Mouse (Mus musculus) left cerebral cortex, adult 2 months (tissue): ENCODE results near the gene Fam83f. TPM values are rescaled to one million over a fixed set of nuclear protein-coding genes. Genes with fewer than 3 reads are reported as not detected.

ENCODE experiments used
- DNase-seq, 2 experiments: peaks; one replicate each; pipeline ENCODE4 v3.0.0; 2021 to 2022; ENCODE audit warnings: low spot score in 2 of 2, mixed read lengths in 1 of 2; ENCODE audit errors: extremely low spot score in 1 of 2
- H3K27ac ChIP-seq: fragments of 200-600 bp; 2 replicates; pipeline ENCODE4 v1.8.1; 2022
- H3K4me3 ChIP-seq: fragments of 200-600 bp; 2 replicates; pipeline ENCODE4 v1.8.1; 2022
- CTCF ChIP-seq: fragments of 200-600 bp; IDR thresholded peaks from 2 replicates; pipeline ENCODE4 v1.8.1; 2022; ENCODE audit warnings: antibody characterized with exemption, mild to moderate bottlenecking, moderate library complexity
- intact Hi-C: fragments of 180-260 bp; cut with DNase I; formaldehyde crosslinking; loops from one replicate; pipeline ENCODE4 v1.15.1; 2025
- total RNA-seq, 2 experiments: library from RNA; stranded (reverse); gene quantifications; 2 replicates each; pipeline ENCODE4 v1.2.3; 2021

Fam83f gene
- total RNA-seq, 2 experiments from 2014 or later = 0.26 to 0.54 TPM

DNA sequence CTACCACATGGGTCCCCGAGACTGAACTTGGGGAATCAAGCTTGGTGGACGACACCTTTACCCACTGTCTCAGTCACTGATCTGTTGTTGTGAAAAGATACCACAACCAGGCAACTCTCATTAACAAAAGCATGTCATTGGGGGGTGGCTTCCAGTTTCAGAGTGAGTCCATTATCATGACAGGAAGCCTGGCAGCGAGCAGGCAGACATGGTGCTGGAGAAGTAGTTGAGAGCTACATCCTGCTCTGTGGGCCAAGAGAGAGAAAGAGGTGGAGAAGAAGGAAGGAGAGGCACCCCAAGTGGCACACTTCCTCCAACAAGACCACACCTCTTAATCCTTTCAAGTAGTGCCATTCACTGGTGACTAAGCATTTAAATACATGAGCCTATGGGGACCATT lies 31.8 kb upstream of the Fam83f start:
- no peak for DNase-seq
- intact Hi-C loops = no loop called here
- TF ChIP-seq CTCF = no peak
- Histone ChIP-seq H3K27ac (no peak overlapping the region), H3K4me3 (no peak overlapping the region)

DNA sequence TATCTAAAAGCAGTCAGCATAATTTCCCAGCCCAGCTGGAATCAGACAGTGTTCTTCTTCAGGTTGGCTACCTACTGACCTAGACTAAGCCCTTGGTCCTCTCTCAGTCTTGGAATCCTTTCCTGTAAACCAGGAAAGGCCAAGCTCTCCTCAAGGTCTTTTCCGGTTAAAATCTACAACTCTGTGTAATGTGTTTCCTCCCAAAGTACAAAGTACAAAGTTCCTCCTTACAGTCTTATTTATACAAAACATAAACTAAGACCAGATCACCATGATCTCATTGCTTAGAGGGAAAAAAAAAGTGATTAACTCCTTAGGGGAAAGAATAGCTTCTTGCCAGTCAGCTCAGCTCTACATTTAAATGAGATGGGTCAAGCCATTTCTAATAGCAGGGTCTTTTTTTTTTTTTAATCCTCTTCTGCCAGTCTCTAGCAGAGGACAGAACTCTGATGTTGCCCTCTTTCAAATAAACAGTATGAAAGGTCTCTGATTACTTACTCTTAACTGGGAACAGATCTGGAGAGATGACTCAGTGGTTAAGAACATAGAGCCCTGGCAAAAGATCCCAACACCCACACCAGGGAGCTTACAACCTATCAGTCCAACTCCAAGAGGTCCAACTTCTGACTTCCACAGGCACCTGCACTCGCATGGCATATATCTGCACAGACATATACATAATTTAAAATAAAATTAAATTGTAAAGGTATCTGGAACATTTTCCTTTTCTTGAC lies 29.8 kb upstream of the Fam83f start:
- no peak overlapping the region for H3K4me3 ChIP-seq
- no peak for TF ChIP-seq CTCF
- intact Hi-C loops = no loop called here
- DNase-seq = no peak
- H3K27ac ChIP-seq = no peak overlapping the region

DNA sequence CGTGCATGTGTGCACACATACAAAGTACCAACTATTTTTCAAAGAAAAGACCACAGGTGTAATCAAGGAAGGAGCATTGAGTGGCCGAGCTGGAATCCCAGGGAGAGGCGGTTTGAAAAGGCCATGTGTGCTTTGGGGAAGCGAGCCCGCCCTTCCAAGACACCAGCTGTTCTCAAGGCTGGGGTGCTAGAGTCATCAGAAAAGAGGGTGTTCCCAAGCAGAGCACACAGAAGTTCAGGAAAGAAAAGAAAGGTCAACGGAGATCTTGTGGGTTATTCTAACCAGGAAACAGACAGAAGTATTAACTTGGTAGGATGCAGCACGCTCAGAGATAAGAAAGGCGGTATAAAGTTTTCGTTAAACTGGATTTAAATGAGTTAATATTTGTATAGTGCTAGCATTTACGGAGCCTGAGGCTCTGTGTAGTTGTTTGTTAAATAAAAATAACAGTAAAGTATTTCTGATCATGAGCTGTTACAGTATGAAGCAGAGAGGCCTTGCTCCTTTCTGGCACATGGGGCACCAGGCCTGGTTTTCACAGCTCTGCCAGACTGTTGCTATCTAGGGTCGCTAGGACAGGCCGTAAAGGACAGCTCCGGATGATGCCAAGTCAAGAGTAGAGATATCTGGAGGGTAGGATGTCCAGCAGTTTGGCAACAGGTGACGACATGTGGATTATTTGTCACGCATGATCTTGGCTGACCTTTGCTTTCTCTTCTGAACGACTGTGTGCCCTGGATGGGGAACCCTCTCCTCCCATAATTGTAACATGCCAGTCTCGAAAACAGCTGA lies 26.4 kb upstream of the Fam83f start:
- no peak overlapping the region for H3K27ac ChIP-seq
- no peak for DNase-seq
- intact Hi-C loops = no loop called here
- no peak overlapping the region for H3K4me3 ChIP-seq
- no peak for TF ChIP-seq CTCF

GRCm38 (mm10) chr15:80648977-80649606 lies 22.6 kb upstream of the Fam83f start:
- 0 out of 2 replicates have a peak overlapping the region, but pooled peaks have one; percentile 38 for H3K27ac ChIP-seq
- no peak for DNase-seq
- intact Hi-C loops = no loop called here
- H3K4me3 ChIP-seq = no peak overlapping the region
- TF ChIP-seq CTCF = peak; percentile 50

- intact Hi-C loops = no loop called here
- TF ChIP-seq CTCF = no peak
- H3K4me3 ChIP-seq = no peak overlapping the region
- H3K27ac ChIP-seq = no peak overlapping the region
- no peak for DNase-seq
Observed at GRCm38 (mm10) chr15:80650412-80650811, 21.2 kb upstream of the Fam83f start.

DNA sequence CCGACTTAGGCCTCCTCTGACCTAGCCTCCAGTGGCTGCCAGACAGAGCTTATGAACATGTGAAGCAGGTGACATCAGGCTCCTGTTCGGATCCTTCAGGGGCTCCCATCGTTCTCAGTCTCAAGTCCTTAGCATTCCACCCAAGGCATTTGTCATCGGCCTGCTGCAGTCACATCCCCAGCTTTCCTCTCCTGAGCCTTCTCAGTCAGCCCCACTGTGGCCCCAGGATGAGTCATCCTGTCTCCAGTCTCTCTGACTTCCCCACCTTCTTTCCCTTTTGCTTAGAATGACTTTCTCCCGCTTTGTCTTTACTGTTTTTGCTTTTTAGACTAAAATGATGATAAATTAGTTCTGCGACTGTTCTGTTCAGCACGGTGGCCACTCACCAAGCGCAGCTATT lies 17.8 kb upstream of the Fam83f start:
- Histone ChIP-seq H3K4me3 (no peak overlapping the region), H3K27ac (no peak overlapping the region)
- no peak for DNase-seq
- TF ChIP-seq CTCF = no peak
- intact Hi-C loops = no loop called here

DNA sequence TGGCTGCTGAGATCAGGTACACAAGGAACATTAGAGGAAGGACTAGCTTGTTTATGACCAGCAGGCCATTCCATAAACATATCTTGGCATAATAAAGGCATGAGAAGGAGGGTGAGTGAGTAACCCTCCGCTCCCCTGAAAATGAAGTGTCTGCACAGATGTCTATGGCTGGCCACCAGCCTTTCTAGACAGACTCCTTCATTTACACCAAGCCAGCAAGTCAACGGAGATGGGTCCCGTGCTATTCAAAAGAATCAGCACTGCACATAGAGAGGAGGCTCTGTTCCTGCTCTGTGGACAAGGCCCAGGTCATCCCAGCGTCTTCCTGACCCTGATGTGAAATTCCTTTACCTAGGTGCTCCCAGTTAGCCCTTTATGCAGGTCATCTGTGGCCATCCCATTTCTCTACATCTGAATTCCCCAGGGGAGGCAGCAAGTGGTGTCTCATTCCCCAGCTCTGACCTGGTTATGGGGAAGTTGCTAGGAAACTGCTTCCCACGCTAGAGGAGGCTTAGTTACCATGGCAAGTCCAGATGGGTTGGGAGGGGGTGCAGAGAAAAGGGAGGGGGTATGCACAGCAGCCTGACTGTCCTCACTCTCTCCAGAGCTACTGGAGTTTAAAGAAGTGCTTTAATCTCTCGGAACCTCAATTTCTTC lies 12.7 kb upstream of the Fam83f start:
- intact Hi-C loops = no loop called here
- Histone ChIP-seq H3K27ac (peak overlapping the region; percentile 83), H3K4me3 (no peak overlapping the region)
- no peak for TF ChIP-seq CTCF
- peak; percentile 51 to 61 for DNase-seq

GRCm38 (mm10) chr15:80660963-80661362 lies 10.7 kb upstream of the Fam83f start:
- DNase-seq = no peak
- TF ChIP-seq CTCF = no peak
- intact Hi-C loops = no loop called here
- Histone ChIP-seq H3K4me3 (no peak overlapping the region), H3K27ac (peak overlapping the region; percentile 40; the same call in 1 of the 2 replicates)

DNA sequence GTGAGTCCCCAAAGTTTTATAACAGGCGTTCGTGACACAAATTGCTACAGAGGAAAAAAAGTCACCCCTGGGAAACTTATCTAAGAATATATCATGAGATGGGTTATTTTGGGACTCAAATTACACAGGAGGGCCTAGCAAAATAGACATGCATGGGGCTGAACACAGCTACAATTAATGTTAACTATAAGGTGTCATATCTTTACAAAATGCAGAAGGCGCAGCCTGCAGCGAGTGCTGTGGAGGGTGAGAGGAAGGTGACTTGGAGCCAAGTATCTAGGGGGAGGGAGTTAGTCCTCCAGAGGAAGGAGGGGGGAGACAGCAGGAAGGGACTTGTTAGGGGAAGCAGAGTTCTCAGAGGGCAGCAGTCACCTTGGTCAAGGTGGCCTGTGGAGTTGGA lies 7.2 kb upstream of the Fam83f start:
- intact Hi-C loops = no loop called here
- no peak for DNase-seq
- no peak for TF ChIP-seq CTCF
- no peak overlapping the region for H3K4me3 ChIP-seq
- no peak overlapping the region for H3K27ac ChIP-seq

DNA sequence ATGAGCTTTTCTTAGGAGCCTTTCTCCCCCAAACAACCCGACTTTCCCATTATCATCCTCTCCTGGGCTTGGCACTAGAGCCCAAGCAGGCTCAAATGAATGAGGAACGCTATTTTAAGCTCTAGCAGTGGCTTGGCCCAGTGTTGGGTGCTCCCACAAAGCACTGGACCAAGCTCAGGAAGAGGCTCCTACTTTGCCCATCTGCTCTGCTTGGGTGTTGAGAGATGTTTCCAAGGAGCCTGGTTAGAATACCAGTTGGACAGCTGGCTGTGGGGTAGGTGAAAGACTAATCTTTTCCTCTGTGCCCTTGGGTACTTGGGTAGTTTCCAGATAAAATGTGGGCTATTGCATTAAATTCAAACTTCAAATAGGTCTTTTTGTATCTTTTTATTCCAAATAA lies 1.2 kb downstream of the Fam83f start:
- TF ChIP-seq CTCF = no peak
- peak in 1 of 2 experiments; percentile 25 for DNase-seq
- Histone ChIP-seq H3K27ac (0 out of 2 replicates have a peak overlapping the region, but pooled peaks have one; percentile 15), H3K4me3 (no peak overlapping the region)
- intact Hi-C loops = no loop called here

DNA sequence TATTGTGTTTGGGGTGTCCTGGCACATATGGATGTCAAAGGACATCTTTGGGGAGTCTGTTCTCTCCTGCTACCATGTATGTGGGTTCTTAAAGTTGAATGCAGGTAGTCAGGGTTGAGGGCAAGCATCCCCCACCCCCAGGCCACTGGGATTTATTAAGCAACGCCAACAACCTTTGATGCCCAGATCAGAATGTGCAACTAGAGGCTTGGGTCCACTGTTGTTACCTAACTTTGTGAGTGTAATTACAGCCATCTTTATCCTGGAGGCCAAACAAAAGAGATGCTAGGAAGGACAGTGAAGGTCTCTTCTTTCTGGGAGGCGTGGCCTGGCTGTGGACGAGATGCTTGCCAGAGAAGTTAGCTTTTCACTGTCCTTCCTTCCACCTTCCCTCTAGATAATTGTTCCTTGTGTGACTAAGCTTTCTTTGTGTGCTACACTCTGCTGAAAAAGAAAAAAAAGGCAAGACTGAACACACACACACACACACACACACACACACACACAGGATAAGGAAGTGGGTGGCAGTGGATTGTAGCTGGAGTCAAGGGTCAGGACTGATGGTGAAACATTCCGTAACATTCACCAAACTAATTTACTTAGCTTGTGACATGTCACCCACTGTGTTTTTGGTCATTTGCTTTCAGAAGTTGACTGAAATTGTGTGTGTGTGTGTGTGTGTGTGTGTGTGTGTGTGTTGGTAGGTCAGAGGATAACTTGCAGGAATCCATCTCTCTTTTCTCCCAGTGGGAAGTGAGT lies 1.9 kb downstream of the Fam83f start:
- Histone ChIP-seq H3K4me3 (no peak overlapping the region), H3K27ac (no peak overlapping the region)
- no peak for TF ChIP-seq CTCF
- no peak for DNase-seq
- intact Hi-C loops = no loop called here
